Mouse (Mus musculus): ENCODE measurements around the gene Olfr885. TPM values are rescaled to one million over a fixed set of nuclear protein-coding genes. Genes with fewer than 3 reads are reported as not detected.

Olfr885 gene
- not detected in 2 replicates for polyA plus RNA-seq (2012; rRNA removed)

GRCm38 (mm10) chr9:38061022-38061421, at the start of gene Olfr885:
Olfr885 (plus strand) TSS chr9:38061322.
- no peak for DNase-seq (ENCODE audit: extremely low spot score in 1 of 2, low spot score in 1 of 2)

GRCm38 (mm10) chr9:38025508-38025907, 35.6 kb upstream of the Olfr885 start, which contains the start of gene Olfr883:
Olfr883 (plus strand) TSS chr9:38025808.
- DNase-seq (ENCODE audit: extremely low spot score in 1 of 2, low spot score in 1 of 2): no peak

GRCm38 (mm10) chr9:38046255-38046654, 14.9 kb upstream of the Olfr885 start, which contains the start of gene Olfr884:
Olfr884 (plus strand) TSS chr9:38046555.
- DNase-seq (ENCODE audit: extremely low spot score in 1 of 2, low spot score in 1 of 2): no peak

- no peak for DNase-seq (ENCODE audit: extremely low spot score in 1 of 2, low spot score in 1 of 2)
Measured at GRCm38 (mm10) chr9:38083772-38084171, 22.6 kb downstream of the Olfr885 start, which contains the start of gene Olfr887. Olfr887 (plus strand) TSS chr9:38084072.

- no peak for DNase-seq (ENCODE audit: extremely low spot score in 1 of 2, low spot score in 1 of 2)
Measured at GRCm38 (mm10) chr9:38107828-38108227, 46.7 kb downstream of the Olfr885 start, which contains the start of gene Olfr888. Olfr888 (plus strand) TSS chr9:38108128.

Other genes starting within 250 kb of the Olfr885 start
- 0.28 and 0.34 TPM in 2 replicates for gene Olfr877, start 207.1 kb upstream of the Olfr885 start, polyA plus RNA-seq (2012; rRNA removed)
- gene Olfr145, start 164.6 kb upstream of the Olfr885 start, polyA plus RNA-seq (2012; rRNA removed): not detected in 2 replicates
- gene Olfr878, start 143.5 kb upstream of the Olfr885 start, polyA plus RNA-seq (2012; rRNA removed): 0.04 TPM in 1 of 2 replicates, not detected in the other
- gene Olfr881, start 69.5 kb upstream of the Olfr885 start, polyA plus RNA-seq (2012; rRNA removed): not detected in 2 replicates
- not detected in 2 replicates for gene Olfr883, start 35.5 kb upstream of the Olfr885 start, polyA plus RNA-seq (2012; rRNA removed)
- not detected in 2 replicates for gene Olfr884, start 14.8 kb upstream of the Olfr885 start, polyA plus RNA-seq (2012; rRNA removed)
- gene Olfr887, start 22.8 kb downstream of the Olfr885 start, polyA plus RNA-seq (2012; rRNA removed): 0.02 TPM in 1 of 2 replicates, not detected in the other
- not detected in 2 replicates for gene Olfr888, start 46.8 kb downstream of the Olfr885 start, polyA plus RNA-seq (2012; rRNA removed)
- not detected in 2 replicates for gene Olfr889, start 53.9 kb downstream of the Olfr885 start, polyA plus RNA-seq (2012; rRNA removed)
- not detected in 2 replicates for gene Olfr890, start 81.2 kb downstream of the Olfr885 start, polyA plus RNA-seq (2012; rRNA removed)
- not detected in 2 replicates for gene Olfr891, start 119.5 kb downstream of the Olfr885 start, polyA plus RNA-seq (2012; rRNA removed)
- gene Olfr893, start 147.0 kb downstream of the Olfr885 start, polyA plus RNA-seq (2012; rRNA removed): not detected in 2 replicates
- gene Olfr894, start 156.7 kb downstream of the Olfr885 start, polyA plus RNA-seq (2012; rRNA removed): not detected in 2 replicates
- gene Olfr143, start 191.5 kb downstream of the Olfr885 start, polyA plus RNA-seq (2012; rRNA removed): not detected in 2 replicates
- gene Olfr895, start 206.5 kb downstream of the Olfr885 start, polyA plus RNA-seq (2012; rRNA removed): not detected in 2 replicates
- not detected in 2 replicates for gene Olfr896-ps1, start 229.8 kb downstream of the Olfr885 start, polyA plus RNA-seq (2012; rRNA removed)

Data from frontal cortex, adult 2 months (tissue).